Mouse (Mus musculus) lung, embryonic 16.5 days (tissue): ENCODE data around the gene Zscan5b. TPM values are rescaled to one million over a fixed set of nuclear protein-coding genes. Genes with fewer than 3 reads are reported as not detected.
"Not testable (repeated sequence)": the region's sequence is repeated elsewhere in the genome, so short reads cannot be mapped to it uniquely, and the experiment has no call there.

Experiments used
- ATAC-seq: fragments of 200-750 bp; cut with Nextera tagmentation; 2 replicates; pipeline ENCODE4 v1.8.0; 2017; ENCODE audit warnings: low read depth, mild to moderate bottlenecking, moderate library complexity
- H3K27ac ChIP-seq: fragments of 300-500 bp; sonication (generic); 2 replicates; pipeline ENCODE4 v1.5.1; 2014; ENCODE audit warnings: mild to moderate bottlenecking, control low read depth, low read length
- H3K27me3 ChIP-seq: fragments of 300-500 bp; sonication (generic); 2 replicates; pipeline ENCODE4 v1.6.1; 2014; ENCODE audit warnings: low read depth, low read length, mixed read lengths; ENCODE audit not compliant: control insufficient read depth, insufficient read depth
- H3K36me3 ChIP-seq: fragments of 300-500 bp; sonication (generic); 2 replicates; pipeline ENCODE4 v1.6.1; 2014; ENCODE audit warnings: low read length; ENCODE audit not compliant: control insufficient read depth, insufficient read depth
- H3K4me1 ChIP-seq: fragments of 300-500 bp; sonication (generic); replicated peaks from 2 replicates; pipeline ENCODE4 v1.6.1; 2014; ENCODE audit warnings: low read length, mixed read lengths; ENCODE audit not compliant: control insufficient read depth, insufficient read depth
- H3K4me2 ChIP-seq: fragments of 300-500 bp; sonication (generic); 2 replicates; pipeline ENCODE4 v1.6.1; 2014; ENCODE audit warnings: low read depth, low read length, control low read depth
- H3K4me3 ChIP-seq: fragments of 300-500 bp; sonication (generic); 2 replicates; pipeline ENCODE4 v1.5.1; 2014; ENCODE audit warnings: mild to moderate bottlenecking, low read length, control low read depth
- H3K9ac ChIP-seq: fragments of 300-500 bp; sonication (generic); 2 replicates; pipeline ENCODE4 v1.6.1; 2014; ENCODE audit warnings: low read length, control low read depth
- H3K9me3 ChIP-seq: fragments of 300-500 bp; sonication (generic); 2 replicates; pipeline ENCODE4 v1.6.1; 2016; ENCODE audit warnings: low read length; ENCODE audit not compliant: control insufficient read depth
- WGBS: fragments of 180-500 bp; shearing (Covaris S2); extraction: QIAGEN DNeasy Blood & Tissue Kit; methylation state at CpG from one replicate; pipeline ENCODE4 v1.1.7; 2014; 5-methylcytosine and 5-hydroxymethylcytosine counted together
- polyA plus RNA-seq: library from polyadenylated mRNA; unstranded; fragments of >200 nt; fragmentation: Nextera tagmentation; extraction: Ambion mirVana; gene quantifications from 2 replicates; pipeline ENCODE4 v1.2.1, GENCODE M21; 2015

The Zscan5b gene
- polyA plus RNA-seq, 1 experiment from 2014 or later: not detected

GRCm38 (mm10) chr7:6186176-6186575 lies 35.9 kb upstream of the Zscan5b start:
- 93% methylated on average over 2 of the region's 2 CpGs for WGBS
- Histone ChIP-seq H3K9ac (no peak overlapping the region), H3K4me1 (no peaks in the 10 kb centered on the region), H3K27ac (no peak overlapping the region), H3K4me3 (no peak overlapping the region), H3K36me3 (peaks cover 41% of the 10 kb centered on the region), H3K27me3 (no peaks in the 10 kb centered on the region), H3K4me2 (no peak overlapping the region), H3K9me3 (no peaks in the 10 kb centered on the region)
- ATAC-seq: no peak

- Histone ChIP-seq H3K4me3 (no peak overlapping the region), H3K27ac (no peak overlapping the region), H3K4me2 (no peak overlapping the region), H3K27me3 (no peaks in the 10 kb centered on the region), H3K9ac (no peak overlapping the region), H3K4me1 (no peaks in the 10 kb centered on the region), H3K9me3 (no peaks in the 10 kb centered on the region), H3K36me3 (peaks cover 41% of the 10 kb centered on the region)
- ATAC-seq: no peak
- 89% methylated on average over 2 of the region's 2 CpGs for WGBS
Measured at GRCm38 (mm10) chr7:6186756-6187155, 35.3 kb upstream of the Zscan5b start.

GRCm38 (mm10) chr7:6189542-6189941 lies 32.5 kb upstream of the Zscan5b start:
- Histone ChIP-seq H3K4me2 (no peak overlapping the region), H3K27me3 (no peaks in the 10 kb centered on the region), H3K4me1 (no peaks in the 10 kb centered on the region), H3K27ac (no peak overlapping the region), H3K4me3 (no peak overlapping the region), H3K9me3 (no peaks in the 10 kb centered on the region), H3K36me3 (peaks cover 37% of the 10 kb centered on the region), H3K9ac (no peak overlapping the region)
- ATAC-seq: no peak
- WGBS: 50% methylated on average over 45 of the region's 45 CpGs

DNA sequence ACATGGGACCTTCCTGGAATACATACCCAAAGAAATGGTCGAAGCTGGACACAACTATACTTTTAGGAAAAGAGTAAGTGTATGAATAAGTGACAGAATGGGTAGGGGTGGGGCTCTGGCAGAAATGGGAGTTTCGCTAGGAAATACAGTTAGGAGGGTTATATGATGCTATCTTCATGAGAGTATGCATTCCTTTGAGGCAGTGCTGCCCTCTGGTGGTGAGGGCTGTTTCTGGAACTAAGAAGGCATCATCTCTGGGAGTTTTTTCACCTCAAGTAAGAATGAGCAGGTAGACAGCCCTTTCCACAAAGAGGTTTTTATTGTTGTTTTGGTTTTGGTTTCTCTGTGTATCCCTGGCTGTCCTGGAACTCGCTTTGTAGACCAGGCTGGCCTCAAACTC lies 30.7 kb upstream of the Zscan5b start:
- Histone ChIP-seq H3K4me2 (no peak overlapping the region), H3K36me3 (peaks cover 21% of the 10 kb centered on the region), H3K4me3 (no peak overlapping the region), H3K27me3 (no peaks in the 10 kb centered on the region), H3K27ac (no peak overlapping the region), H3K4me1 (no peaks in the 10 kb centered on the region), H3K9me3 (no peaks in the 10 kb centered on the region), H3K9ac (no peak overlapping the region)
- no peak for ATAC-seq
- WGBS: 32% methylated on average over 3 of the region's 3 CpGs

- Histone ChIP-seq H3K9ac (no peak overlapping the region), H3K4me2 (no peak overlapping the region), H3K4me1 (no peaks in the 10 kb centered on the region), H3K4me3 (no peak overlapping the region), H3K27me3 (no peaks in the 10 kb centered on the region), H3K27ac (no peak overlapping the region), H3K36me3 (peaks cover 4% of the 10 kb centered on the region; the same call in 1 of the 2 replicates), H3K9me3 (no peaks in the 10 kb centered on the region)
- peak; percentile 64 for ATAC-seq
- 19% methylated on average over 5 of the region's 5 CpGs for WGBS
Measured at GRCm38 (mm10) chr7:6194129-6194528, 27.9 kb upstream of the Zscan5b start.

DNA sequence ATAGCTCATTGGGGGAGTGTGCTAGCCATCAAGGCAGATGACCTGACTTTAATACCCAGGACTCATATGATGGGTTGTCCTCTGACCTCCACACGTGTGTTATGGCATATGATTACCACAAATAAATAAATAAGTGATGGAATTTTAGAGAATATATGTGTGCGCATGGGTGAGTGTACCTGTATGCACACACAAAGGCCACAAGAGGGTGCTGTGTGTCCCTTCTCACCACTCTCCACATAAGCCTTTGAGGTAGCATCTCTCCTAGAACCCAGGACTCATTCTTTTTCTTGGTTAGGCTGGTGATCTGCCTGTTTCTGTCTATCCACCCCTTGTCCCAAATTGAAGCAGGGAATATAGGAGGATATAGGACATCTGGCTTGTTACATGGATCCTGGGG lies 26.3 kb upstream of the Zscan5b start:
- WGBS: 57% methylated on average over 2 of the region's 2 CpGs
- Histone ChIP-seq H3K4me3 (no peak overlapping the region), H3K9me3 (no peaks in the 10 kb centered on the region), H3K4me2 (no peak overlapping the region), H3K27ac (no peak overlapping the region), H3K4me1 (no peaks in the 10 kb centered on the region), H3K27me3 (no peaks in the 10 kb centered on the region), H3K9ac (no peak overlapping the region), H3K36me3 (no peaks in the 10 kb centered on the region)
- no peak for ATAC-seq

DNA sequence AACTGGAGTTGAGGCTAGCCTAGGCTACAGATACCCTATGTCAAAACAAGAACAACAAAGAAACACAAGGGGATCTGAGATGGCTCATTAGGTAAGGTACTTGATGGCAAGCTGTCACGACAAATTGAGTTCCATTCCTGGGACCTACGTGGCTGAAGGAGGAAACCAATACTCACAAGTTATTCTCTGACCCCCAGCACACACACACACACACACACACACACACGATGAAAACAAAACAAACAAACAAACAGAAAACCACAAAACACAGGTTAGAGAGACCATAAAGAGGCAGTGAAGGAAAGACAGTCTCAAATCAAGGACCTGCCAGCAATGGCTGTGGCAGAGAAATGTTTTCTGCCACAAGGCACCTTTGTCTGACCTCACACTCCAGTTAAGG lies 25.3 kb upstream of the Zscan5b start, which contains the start of gene Galp:
Gene Galp, plus strand, starts transcription at position 301 of the 400 bp plus-strand sequence.
- 64% methylated on average over 3 of the region's 3 CpGs for WGBS
- no peaks in the 10 kb centered on the region for H3K4me1 ChIP-seq
- H3K9me3 ChIP-seq: no peaks in the 10 kb centered on the region
- no peak within 1 kb of the TSS for H3K4me3 ChIP-seq
- H3K36me3 ChIP-seq: no peaks in the 10 kb centered on the region
- no peak for ATAC-seq
- no peak within 1 kb of the TSS for H3K9ac ChIP-seq
- no peak within 1 kb of the TSS for H3K4me2 ChIP-seq
- H3K27me3 ChIP-seq: no peaks in the 10 kb centered on the region
- H3K27ac ChIP-seq: no peak within 1 kb of the TSS

DNA sequence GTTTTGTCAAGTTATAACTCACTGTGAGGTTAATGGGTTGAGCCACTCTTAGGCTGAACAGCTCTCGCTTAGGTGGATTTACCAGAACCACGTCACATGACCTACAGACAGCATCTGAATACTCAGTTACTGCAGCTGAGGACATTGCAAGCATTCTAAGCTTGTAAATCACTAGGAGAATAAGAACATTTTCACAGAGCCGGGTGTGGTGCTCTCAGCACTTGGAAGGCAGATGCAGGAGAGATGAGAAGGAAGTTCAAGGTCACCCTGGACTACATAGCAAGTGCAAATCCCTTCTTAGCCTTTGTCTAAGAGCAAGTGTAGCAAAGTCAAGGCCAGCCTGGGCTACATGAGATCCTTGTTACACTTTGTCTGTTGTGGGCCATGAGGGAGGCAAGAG lies 17.9 kb upstream of the Zscan5b start:
- 78% methylated on average over 3 of the region's 3 CpGs for WGBS
- Histone ChIP-seq H3K36me3 (no peaks in the 10 kb centered on the region), H3K4me2 (no peak overlapping the region), H3K9me3 (no peaks in the 10 kb centered on the region), H3K27ac (no peak overlapping the region), H3K9ac (no peak overlapping the region), H3K4me1 (no peaks in the 10 kb centered on the region), H3K4me3 (no peak overlapping the region), H3K27me3 (no peaks in the 10 kb centered on the region)
- ATAC-seq: no peak

- Histone ChIP-seq H3K4me2 (no peak overlapping the region), H3K4me3 (no peak overlapping the region), H3K27me3 (no peaks in the 10 kb centered on the region), H3K9ac (no peak overlapping the region), H3K4me1 (no peaks in the 10 kb centered on the region), H3K9me3 (no peaks in the 10 kb centered on the region), H3K27ac (no peak overlapping the region), H3K36me3 (no peaks in the 10 kb centered on the region)
- ATAC-seq: no peak
- 46% methylated on average over 5 of the region's 5 CpGs for WGBS
Measured at GRCm38 (mm10) chr7:6213144-6213543, 8.9 kb upstream of the Zscan5b start.

GRCm38 (mm10) chr7:6214691-6215090 lies 7.4 kb upstream of the Zscan5b start:
- not testable (repeated sequence) for H3K9me3 ChIP-seq, H3K36me3 ChIP-seq, H3K4me1 ChIP-seq, H3K27me3 ChIP-seq, H3K4me2 ChIP-seq, H3K27ac ChIP-seq, H3K4me3 ChIP-seq, H3K9ac ChIP-seq, ATAC-seq
- 64% methylated on average over 4 of the region's 4 CpGs for WGBS
